Mouse (Mus musculus) lung, adult 2 months (tissue): Measurements from ENCODE around the gene Gtf3c5.

ENCODE experiments used
- CTCF ChIP-seq: fragments of 200-500 bp; IDR thresholded peaks from 2 replicates; pipeline ENCODE4 v1.5.1; 2011; ENCODE audit warnings: mild to moderate bottlenecking, low read length, control low read depth; ENCODE audit not compliant: insufficient read depth
- POLR2A ChIP-seq: fragments of 200-500 bp; IDR thresholded peaks from 2 replicates; pipeline ENCODE4 v1.6.1; 2011; ENCODE audit warnings: low read depth, mild to moderate bottlenecking, control low read depth, low read length, borderline replicate concordance; ENCODE audit errors: extremely low read depth

GRCm38 (mm10) chr2:28537634-28537920 lies 46.0 kb downstream of the Gtf3c5 start:
- TF ChIP-seq POLR2A (no peak), CTCF (no peak)
